Mouse (Mus musculus) midbrain, embryonic 13.5 days (tissue): ENCODE data around the gene Kcnj11. TPM values are rescaled to one million over a fixed set of nuclear protein-coding genes. Genes with fewer than 3 reads are reported as not detected.

ENCODE experiments used
- ATAC-seq: fragments of 200-750 bp; cut with Nextera tagmentation; 2 replicates; pipeline ENCODE4 v1.8.0; 2017; ENCODE audit warnings: mild to moderate bottlenecking, moderate TSS enrichment, moderate library complexity
- H3K27ac ChIP-seq: fragments of 300-500 bp; sonication (generic); 2 replicates; pipeline ENCODE4 v1.5.1; 2015; ENCODE audit warnings: inconsistent platforms, mild to moderate bottlenecking, moderate library complexity
- H3K27me3 ChIP-seq: fragments of 300-500 bp; sonication (generic); 2 replicates; pipeline ENCODE4 v1.6.1; 2015; ENCODE audit warnings: mild to moderate bottlenecking, inconsistent platforms
- H3K36me3 ChIP-seq: fragments of 300-500 bp; sonication (generic); 2 replicates; pipeline ENCODE4 v1.6.1; 2015; ENCODE audit warnings: mild to moderate bottlenecking, inconsistent platforms
- H3K4me1 ChIP-seq: fragments of 300-500 bp; sonication (generic); replicated peaks from 2 replicates; pipeline ENCODE4 v1.6.1; 2015; ENCODE audit warnings: inconsistent platforms
- H3K4me2 ChIP-seq: fragments of 300-500 bp; sonication (generic); replicated peaks from 2 replicates; pipeline ENCODE4 v1.6.1; 2015; ENCODE audit warnings: moderate library complexity, mild to moderate bottlenecking, inconsistent platforms
- H3K4me3 ChIP-seq: fragments of 300-500 bp; sonication (generic); replicated peaks from 2 replicates; pipeline ENCODE4 v1.5.1; 2015; ENCODE audit warnings: mild to moderate bottlenecking, inconsistent platforms
- H3K9ac ChIP-seq: fragments of 300-500 bp; sonication (generic); replicated peaks from 2 replicates; pipeline ENCODE4 v1.6.1; 2015; ENCODE audit warnings: mild to moderate bottlenecking, inconsistent platforms
- H3K9me3 ChIP-seq: fragments of 300-500 bp; sonication (generic); 2 replicates; pipeline ENCODE4 v1.6.1; 2016; ENCODE audit warnings: mild to moderate bottlenecking, inconsistent platforms
- WGBS: fragments of 180-500 bp; shearing (Covaris S2); methylation state at CpG from one replicate; pipeline ENCODE4 v1.1.7; 2015; 5-methylcytosine and 5-hydroxymethylcytosine counted together
- polyA plus RNA-seq: library from polyadenylated mRNA; unstranded; fragments of >200 nt; fragmentation: Nextera tagmentation; extraction: Ambion mirVana; gene quantifications from 2 replicates; pipeline ENCODE4 v1.2.1, GENCODE M21; 2015

Gene Kcnj11
- polyA plus RNA-seq, 1 experiment from 2014 or later: 1.5 TPM

GRCm38 (mm10) chr7:46076844-46077243 is 23.7 kb downstream of the Kcnj11 start:
- H3K4me1 ChIP-seq: no peaks in the 10 kb centered on the region
- no peaks in the 10 kb centered on the region for H3K9me3 ChIP-seq
- ATAC-seq: no peak
- no peak overlapping the region for H3K4me2 ChIP-seq
- H3K27me3 ChIP-seq: no peaks in the 10 kb centered on the region
- H3K36me3 ChIP-seq: peaks cover 94% of the 10 kb centered on the region
- 89% methylated on average over 7 of the region's 7 CpGs for WGBS
- H3K4me3 ChIP-seq: no peak overlapping the region
- no peak overlapping the region for H3K27ac ChIP-seq
- no peak overlapping the region for H3K9ac ChIP-seq

- ATAC-seq: no peak
- H3K9ac ChIP-seq: no peak overlapping the region
- no peaks in the 10 kb centered on the region for H3K27me3 ChIP-seq
- peaks cover 97% of the 10 kb centered on the region for H3K36me3 ChIP-seq
- 96% methylated on average over 8 of the region's 8 CpGs for WGBS
- no peaks in the 10 kb centered on the region for H3K4me1 ChIP-seq
- H3K4me3 ChIP-seq: no peak overlapping the region
- H3K4me2 ChIP-seq: no peak overlapping the region
- H3K27ac ChIP-seq: no peak overlapping the region
- H3K9me3 ChIP-seq: no peaks in the 10 kb centered on the region
Observed at GRCm38 (mm10) chr7:46068831-46069230, 31.7 kb downstream of the Kcnj11 start.

DNA sequence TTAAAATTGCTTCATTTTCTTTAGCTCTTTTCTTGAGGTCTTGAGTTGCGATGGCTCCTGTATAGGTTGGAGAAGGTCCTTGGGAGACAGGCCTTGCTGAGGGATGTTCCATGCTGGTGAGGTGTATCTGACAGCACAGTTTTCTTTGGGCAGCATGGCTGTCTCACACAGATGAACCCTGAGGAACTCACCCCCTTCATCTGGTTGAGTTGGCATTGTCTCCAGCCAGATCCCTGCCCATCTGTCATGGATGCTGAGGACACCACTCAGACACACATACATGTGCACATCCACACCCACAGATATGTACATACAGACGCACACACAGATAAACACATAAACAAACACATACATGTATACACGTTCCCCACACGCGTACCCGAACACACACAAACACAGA is 37.3 kb downstream of the Kcnj11 start:
- peaks cover 94% of the 10 kb centered on the region for H3K36me3 ChIP-seq
- no peak for ATAC-seq
- no peaks in the 10 kb centered on the region for H3K4me1 ChIP-seq
- no peak overlapping the region for H3K9ac ChIP-seq
- no peaks in the 10 kb centered on the region for H3K9me3 ChIP-seq
- no peak overlapping the region for H3K4me3 ChIP-seq
- 93% methylated on average over 6 of the region's 6 CpGs for WGBS
- no peaks in the 10 kb centered on the region for H3K27me3 ChIP-seq
- no peak overlapping the region for H3K27ac ChIP-seq
- no peak overlapping the region for H3K4me2 ChIP-seq

DNA sequence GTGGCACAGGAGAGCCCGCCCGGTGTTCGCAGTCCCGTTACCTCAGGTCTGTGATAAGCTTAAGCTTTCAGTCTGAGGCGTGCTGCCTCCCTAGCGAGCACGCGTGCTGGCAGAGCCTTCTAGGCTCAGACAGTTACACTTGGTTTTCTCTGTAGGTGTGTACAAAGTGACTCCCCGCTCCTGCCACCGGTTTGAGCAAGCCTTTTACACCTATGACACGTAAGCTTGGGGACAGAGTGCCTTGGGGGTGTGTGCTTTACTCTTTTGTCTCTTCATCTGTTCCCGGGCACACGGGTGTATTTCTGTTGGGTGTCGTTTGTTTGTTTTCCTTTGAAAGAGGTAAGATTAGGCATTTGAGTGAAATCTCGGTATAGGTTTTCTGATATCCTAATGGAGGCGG is 39.0 kb downstream of the Kcnj11 start:
- Histone ChIP-seq H3K27me3 (no peaks in the 10 kb centered on the region), H3K36me3 (peaks cover 94% of the 10 kb centered on the region), H3K4me3 (no peak overlapping the region), H3K9ac (no peak overlapping the region), H3K9me3 (no peaks in the 10 kb centered on the region), H3K4me2 (no peak overlapping the region), H3K27ac (no peak overlapping the region), H3K4me1 (no peaks in the 10 kb centered on the region)
- no peak for ATAC-seq
- 96% methylated on average over 16 of the region's 16 CpGs for WGBS

DNA sequence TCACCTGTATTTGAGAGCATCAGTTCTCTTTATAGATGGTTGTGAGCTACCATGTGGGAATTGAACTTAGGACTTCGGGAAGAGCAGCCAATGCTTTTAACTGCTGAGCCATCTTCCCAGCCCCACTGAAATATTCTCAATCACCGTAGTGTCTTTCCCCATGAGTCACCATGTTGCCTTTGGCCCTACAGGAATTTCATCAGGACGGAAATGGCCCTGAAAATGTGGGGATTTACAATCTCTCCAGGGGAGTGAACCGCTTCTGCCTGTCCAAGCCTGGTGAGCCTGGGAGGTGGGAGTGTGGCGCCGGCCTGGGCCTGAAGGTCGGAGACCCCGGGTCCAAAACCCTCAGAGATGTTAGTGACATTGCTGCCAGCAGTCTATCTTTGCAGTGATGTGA is 39.9 kb downstream of the Kcnj11 start:
- Histone ChIP-seq H3K4me3 (no peak overlapping the region), H3K4me2 (no peak overlapping the region), H3K27ac (no peak overlapping the region), H3K9ac (no peak overlapping the region), H3K27me3 (no peaks in the 10 kb centered on the region), H3K9me3 (no peaks in the 10 kb centered on the region), H3K4me1 (no peaks in the 10 kb centered on the region), H3K36me3 (peaks cover 94% of the 10 kb centered on the region)
- no peak for ATAC-seq
- 92% methylated on average over 8 of the region's 8 CpGs for WGBS

- Histone ChIP-seq H3K36me3 (peaks cover 96% of the 10 kb centered on the region), H3K4me2 (no peak overlapping the region), H3K9me3 (no peaks in the 10 kb centered on the region), H3K27me3 (no peaks in the 10 kb centered on the region), H3K4me3 (no peak overlapping the region), H3K4me1 (no peaks in the 10 kb centered on the region), H3K9ac (no peak overlapping the region), H3K27ac (no peak overlapping the region)
- whole genome bisulfite sequencing: 95% methylated on average over 11 of the region's 11 CpGs
- no peak for ATAC-seq
Observed at GRCm38 (mm10) chr7:46058882-46059281, 41.7 kb downstream of the Kcnj11 start.

GRCm38 (mm10) chr7:46053566-46053965 is 47.0 kb downstream of the Kcnj11 start:
- no peaks in the 10 kb centered on the region for H3K4me1 ChIP-seq
- no peak overlapping the region for H3K9ac ChIP-seq
- no peak overlapping the region for H3K27ac ChIP-seq
- H3K9me3 ChIP-seq: no peaks in the 10 kb centered on the region
- WGBS: 97% methylated on average over 3 of the region's 3 CpGs
- no peak overlapping the region for H3K4me2 ChIP-seq
- no peak overlapping the region for H3K4me3 ChIP-seq
- H3K36me3 ChIP-seq: peaks cover 84% of the 10 kb centered on the region
- ATAC-seq: no peak
- H3K27me3 ChIP-seq: no peaks in the 10 kb centered on the region

- H3K27me3 ChIP-seq: no peaks in the 10 kb centered on the region
- no peak overlapping the region for H3K4me3 ChIP-seq
- WGBS: 92% methylated on average over 4 of the region's 4 CpGs
- H3K27ac ChIP-seq: no peak overlapping the region
- H3K4me2 ChIP-seq: no peak overlapping the region
- peaks cover 84% of the 10 kb centered on the region for H3K36me3 ChIP-seq
- H3K9me3 ChIP-seq: no peaks in the 10 kb centered on the region
- H3K4me1 ChIP-seq: no peaks in the 10 kb centered on the region
- no peak for ATAC-seq
- H3K9ac ChIP-seq: no peak overlapping the region
Observed at GRCm38 (mm10) chr7:46052161-46052821, 48.3 kb downstream of the Kcnj11 start.

DNA sequence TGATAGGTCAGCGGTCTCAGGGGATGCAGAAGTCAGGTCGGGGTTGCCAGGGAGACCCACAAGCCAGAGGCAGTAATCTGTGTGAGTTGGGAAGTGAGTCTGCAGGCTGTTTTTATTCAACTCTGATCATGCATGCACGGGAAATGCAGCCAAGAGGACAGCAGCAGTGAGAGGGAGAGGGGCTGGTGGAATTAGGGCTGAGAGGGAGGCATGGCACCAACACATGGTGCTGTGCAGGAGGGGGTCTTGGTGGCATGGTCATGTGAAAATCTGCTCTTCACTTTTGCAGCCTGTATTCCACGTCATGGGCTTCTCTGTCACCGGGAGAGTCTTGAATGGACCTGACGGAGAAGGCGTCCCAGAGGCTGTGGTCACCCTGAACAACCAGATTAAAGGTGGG is 50.6 kb downstream of the Kcnj11 start:
- 56% methylated on average over 7 of the region's 7 CpGs for WGBS
- H3K9me3 ChIP-seq: no peaks in the 10 kb centered on the region

GRCm38 (mm10) chr7:46047873-46048562 is 52.5 kb downstream of the Kcnj11 start:
- no peak for ATAC-seq
- Histone ChIP-seq H3K27ac (no peak overlapping the region), H3K9ac (no peak overlapping the region), H3K27me3 (no peaks in the 10 kb centered on the region), H3K4me2 (no peak overlapping the region), H3K4me1 (no peaks in the 10 kb centered on the region), H3K36me3 (peaks cover 81% of the 10 kb centered on the region), H3K9me3 (no peaks in the 10 kb centered on the region), H3K4me3 (no peak overlapping the region)
- 93% methylated on average over 13 of the region's 13 CpGs for WGBS

More for the DNA sequence above, 50.6 kb downstream of the Kcnj11 start:
- H3K4me3 ChIP-seq: no peak overlapping the region
- no peaks in the 10 kb centered on the region for H3K27me3 ChIP-seq
- peaks cover 82% of the 10 kb centered on the region for H3K36me3 ChIP-seq
- H3K27ac ChIP-seq: no peak overlapping the region
- no peak overlapping the region for H3K4me2 ChIP-seq
- H3K4me1 ChIP-seq: no peaks in the 10 kb centered on the region
- H3K9ac ChIP-seq: no peak overlapping the region
- no peak for ATAC-seq

- Histone ChIP-seq H3K9ac (no peak overlapping the region), H3K4me1 (no peaks in the 10 kb centered on the region), H3K9me3 (no peaks in the 10 kb centered on the region), H3K27me3 (no peaks in the 10 kb centered on the region), H3K27ac (no peak overlapping the region), H3K4me2 (no peak overlapping the region), H3K4me3 (no peak overlapping the region), H3K36me3 (peaks cover 86% of the 10 kb centered on the region)
- no peak for ATAC-seq
- 95% methylated on average over 11 of the region's 11 CpGs for WGBS
Observed at GRCm38 (mm10) chr7:46045882-46046281, 54.7 kb downstream of the Kcnj11 start.

DNA sequence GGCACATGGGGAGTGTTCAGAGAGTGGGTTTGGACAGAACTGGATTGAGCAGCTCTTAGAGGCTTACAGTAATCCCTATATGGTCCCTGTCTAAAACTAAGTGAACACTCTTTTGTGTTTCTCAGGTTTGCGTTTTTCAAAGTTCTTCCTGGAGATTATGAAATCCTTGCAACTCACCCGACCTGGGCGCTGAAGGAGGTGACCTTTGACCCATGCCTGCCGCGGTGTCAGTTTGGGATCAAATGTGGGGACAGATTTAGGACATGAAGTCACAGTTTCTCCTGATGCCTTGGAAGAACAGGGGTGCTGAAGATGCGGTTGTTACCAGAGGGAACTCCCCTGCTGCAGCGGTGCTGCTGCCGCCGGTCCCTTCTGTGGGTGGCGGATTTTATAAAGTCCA is 56.5 kb downstream of the Kcnj11 start:
- Histone ChIP-seq H3K36me3 (peaks cover 87% of the 10 kb centered on the region), H3K4me2 (no peak overlapping the region), H3K9me3 (no peaks in the 10 kb centered on the region), H3K27ac (no peak overlapping the region), H3K4me3 (no peak overlapping the region), H3K4me1 (no peaks in the 10 kb centered on the region), H3K27me3 (no peaks in the 10 kb centered on the region), H3K9ac (no peak overlapping the region)
- 94% methylated on average over 10 of the region's 10 CpGs for WGBS
- no peak for ATAC-seq
